Mouse (Mus musculus) neutrophil, adult 59 days (primary cell): ENCODE results near the gene Alg9. TPM values are rescaled to one million over a fixed set of nuclear protein-coding genes. Genes with fewer than 3 reads are reported as not detected.

ENCODE experiments used
- total RNA-seq, 2 experiments: library from RNA; stranded (reverse); gene quantifications; 1 replicate in 1 of 2; 2 replicates in 1 of 2; pipeline ENCODE4 v1.2.4; 2023

The Alg9 gene
- total RNA-seq, result 10 to 100 TPM; 12.7 to 14.5 TPM

DNA sequence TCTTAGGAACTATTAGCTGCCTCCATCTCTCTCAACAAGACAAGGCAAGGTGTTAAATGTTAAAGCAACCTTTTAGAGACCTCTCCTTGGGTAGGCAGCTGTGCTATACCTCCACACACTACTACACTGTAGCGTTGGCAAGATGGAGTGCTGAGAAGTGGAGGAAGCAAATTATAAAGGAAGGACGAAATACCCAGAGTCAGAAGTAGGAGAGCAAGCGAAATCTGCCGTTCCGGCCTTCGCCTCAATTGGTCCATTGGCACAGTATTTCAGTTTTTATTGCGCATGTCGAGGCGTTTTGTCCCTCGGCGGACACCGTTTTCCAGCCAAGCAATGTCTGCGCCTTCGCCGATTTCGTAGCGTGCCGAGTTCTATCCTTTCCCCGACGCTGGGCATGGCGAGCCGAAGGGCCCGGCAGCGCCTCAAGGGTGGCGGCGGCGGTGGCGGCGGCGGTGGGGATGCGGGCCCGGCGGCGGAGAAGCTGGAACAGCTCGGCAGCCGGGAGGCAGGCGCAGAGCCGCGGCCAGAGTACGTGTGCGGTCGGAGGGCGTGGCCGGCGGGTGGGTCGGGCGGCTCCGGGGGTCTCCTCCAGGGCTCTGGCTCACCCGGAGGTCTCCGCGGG, at the start of gene Alg9, which contains the start of gene 1110032A03Rik:
Gene Alg9, plus strand, starts transcription at position 29 of the 622 bp plus-strand sequence.
Gene 1110032A03Rik, minus strand, starts transcription at position 530 of the 622 bp plus-strand sequence.

DNA sequence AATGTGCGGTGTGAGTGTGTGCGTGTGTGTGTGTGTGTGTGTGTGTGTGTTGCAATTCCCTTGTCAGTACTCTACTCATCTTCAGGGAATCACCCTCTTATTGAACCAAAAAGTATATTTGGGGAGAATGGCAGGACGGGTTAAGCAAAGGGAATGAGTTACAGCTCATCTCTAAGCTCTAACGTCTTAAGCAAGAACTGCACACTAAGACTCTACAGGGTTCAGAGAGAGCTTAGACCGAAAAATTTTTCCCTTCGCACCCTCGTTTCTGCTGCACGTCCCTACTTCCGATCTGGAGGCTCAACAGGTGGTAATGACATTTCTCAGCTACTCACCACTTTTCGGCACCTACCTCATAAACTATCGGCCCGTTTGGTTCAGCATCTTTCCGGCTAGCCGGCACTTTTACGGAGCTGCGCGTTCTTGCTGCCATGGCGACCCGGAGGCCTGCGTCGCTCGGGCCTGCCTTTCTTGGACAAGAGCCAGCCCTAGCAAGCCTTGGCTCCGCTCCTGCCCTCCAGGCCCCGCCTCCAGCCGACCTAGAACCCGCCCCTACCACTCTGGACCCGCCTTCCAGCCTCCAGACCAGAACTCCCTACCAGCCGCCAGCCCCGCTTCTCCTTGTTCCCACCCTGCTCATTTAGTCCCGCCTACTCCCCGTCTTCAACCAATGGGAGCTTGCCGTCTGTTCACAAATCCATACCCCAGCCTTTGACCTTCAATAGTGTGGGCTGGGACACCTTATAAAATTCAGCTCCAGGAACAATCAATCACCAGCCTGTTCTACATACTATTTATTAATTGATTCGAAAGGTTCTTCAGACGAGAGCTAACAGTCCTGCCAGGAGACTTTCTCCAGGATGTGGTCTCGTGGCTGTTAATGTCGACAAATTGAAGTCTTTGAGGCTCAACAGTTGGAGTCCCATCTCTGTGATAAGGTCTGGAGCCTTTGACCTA, 35.6 kb upstream of the Alg9 start, which contains the start of gene Dixdc1:
Gene Dixdc1, minus strand, starts transcription at position 604 of the 957 bp plus-strand sequence.

DNA sequence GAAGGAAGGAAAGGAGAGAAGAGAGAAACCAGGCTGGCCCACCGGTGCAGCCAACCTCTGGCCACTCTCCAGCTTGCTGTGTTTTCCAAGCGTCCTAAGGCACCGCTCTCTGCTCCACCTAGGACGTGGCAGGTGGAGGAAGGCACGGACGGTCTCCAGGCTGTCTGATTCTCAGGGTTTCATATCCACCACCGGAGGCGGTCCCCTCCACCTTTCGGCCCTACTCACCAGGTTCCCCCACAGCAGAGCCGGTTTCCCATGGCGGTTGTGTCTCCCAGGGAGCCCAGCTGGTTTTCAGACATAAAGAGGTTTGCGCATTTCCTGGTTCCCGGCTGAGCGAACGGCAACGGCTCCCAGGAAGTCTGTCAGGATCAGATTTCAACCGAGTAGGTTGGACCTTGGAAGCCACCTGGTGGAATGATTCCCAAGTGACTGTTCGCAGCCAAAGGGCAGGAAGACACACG, 28.6 kb upstream of the Alg9 start, which contains the start of gene 2310030G06Rik:
Gene 2310030G06Rik, minus strand, starts transcription at position 323 of the 464 bp plus-strand sequence.

DNA sequence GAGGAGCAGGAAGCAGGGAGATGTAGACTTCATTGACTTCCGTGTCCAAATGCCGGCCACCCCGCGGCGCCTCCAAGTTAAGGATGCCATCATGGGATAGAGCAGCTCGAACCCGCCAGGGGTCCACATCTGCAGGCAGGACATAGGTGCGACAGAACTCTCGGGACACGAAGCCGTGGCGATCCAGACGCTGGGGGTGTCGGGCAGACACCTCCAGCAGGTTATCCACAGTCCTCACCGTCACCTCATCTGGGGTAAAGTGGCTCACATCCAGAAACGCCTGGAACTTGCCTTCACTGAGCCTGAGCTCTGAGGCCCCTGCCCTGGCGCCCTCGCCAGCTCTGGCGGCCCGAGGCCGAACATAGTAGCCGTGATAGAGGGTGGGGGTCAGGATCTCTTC, 23.5 kb upstream of the Alg9 start, which contains the start of gene Cryab:
Gene Cryab, plus strand, starts transcription at position 3 of the 400 bp plus-strand sequence.

DNA sequence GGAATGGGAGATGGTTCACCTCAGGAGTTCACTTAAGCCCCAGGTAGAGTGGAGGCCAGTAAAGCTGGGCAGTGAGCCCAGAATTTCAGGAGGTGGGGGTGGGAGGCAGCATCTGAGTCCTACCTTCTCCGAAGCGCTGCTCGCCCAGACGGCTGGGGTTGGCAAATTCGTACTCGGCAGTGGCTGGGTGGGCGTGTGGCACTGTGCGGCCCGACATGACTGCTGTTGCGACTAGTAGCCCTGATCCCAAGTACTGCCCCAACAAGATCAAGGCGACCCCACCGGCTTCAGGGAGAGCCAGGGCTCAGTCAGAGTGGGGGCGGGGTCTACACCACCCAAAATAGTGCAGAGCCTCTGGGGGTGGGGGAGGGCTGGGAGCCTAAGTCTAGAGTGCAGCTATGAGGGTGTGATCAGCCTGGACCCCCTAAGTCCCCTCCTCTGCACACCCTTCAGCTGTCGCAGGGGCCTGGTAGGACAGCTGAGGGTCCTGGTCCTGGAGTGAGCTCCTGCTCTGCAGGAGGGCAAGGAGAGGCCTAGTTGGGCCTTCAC, 22.7 kb upstream of the Alg9 start, which contains the start of gene Hspb2:
Gene Hspb2, minus strand, starts transcription at position 301 of the 549 bp plus-strand sequence.

DNA sequence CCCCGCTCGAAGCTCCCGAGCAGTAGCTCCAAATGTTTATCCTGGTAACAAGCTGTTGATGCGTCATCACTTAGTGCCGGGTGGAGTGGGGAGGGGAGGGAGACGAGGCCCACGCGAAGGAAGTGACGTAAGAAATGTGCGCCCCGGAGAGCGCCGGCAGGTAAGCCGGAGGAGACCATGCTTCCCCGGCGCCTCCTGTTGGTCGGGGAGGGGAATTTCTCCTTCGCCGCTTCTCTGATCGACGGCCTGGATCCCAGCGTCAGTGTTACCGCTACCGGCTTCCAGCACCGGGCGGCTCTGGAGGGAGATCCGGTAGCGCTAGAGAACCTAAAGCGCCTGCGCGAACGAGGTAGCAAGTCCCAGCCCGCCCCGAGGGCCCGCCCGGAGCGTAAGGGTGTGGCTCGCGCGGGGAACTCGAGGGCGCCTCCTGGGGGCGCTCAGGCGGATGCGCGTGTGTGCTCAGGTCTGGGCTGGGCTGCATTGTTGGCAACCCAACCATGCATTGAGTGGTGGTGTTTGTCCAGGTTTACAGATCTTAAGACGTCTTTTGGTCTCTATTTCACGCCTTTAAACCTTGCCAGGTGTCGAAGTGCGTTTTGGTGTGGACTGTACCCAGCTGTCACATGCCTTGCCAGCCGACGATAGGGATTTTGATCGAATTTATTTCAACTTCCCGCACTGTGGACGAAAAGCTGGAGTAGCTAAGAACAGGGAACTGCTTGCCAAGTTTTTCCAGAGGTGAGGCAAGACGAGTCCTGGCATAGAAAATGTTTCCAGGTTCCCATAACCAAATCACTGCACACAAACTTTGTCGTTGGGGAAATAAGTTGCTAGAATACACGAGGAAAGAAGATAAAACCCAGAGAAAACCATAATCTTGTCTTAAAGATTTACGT, 6.5 kb upstream of the Alg9 start, which contains the start of gene Fdxacb1:
Gene Fdxacb1, plus strand, starts transcription at position 130 of the 896 bp plus-strand sequence.

DNA sequence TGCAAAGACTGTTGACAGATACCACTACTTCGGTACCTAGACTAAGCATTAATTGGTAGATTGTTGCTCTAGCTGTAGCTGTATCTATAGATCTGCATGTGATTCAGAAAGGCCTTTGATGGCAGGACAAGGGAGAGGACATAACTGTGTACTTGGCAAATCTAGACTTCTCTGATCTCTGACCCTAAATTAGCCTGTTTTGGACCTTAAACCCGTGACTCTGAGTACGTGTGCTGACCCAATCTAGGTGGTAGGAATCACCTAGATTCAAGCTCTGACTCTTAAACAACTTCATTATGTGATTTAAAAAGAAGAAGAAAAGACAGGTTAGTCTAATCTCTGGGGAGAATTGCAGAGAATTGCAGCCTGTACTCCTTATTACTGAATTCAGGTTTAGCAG, 70.3 kb downstream of the Alg9 start, which contains the start of gene Ppp2r1b:
Gene Ppp2r1b, plus strand, starts transcription at position 221 of the 400 bp plus-strand sequence.

Other genes starting within 250 kb of the Alg9 start
- 10 to 100 TPM; 43.3 to 51.7 TPM for gene Pts, start 246.3 kb upstream of the Alg9 start, total RNA-seq
- 1 to 10 TPM; 5.0 to 6.4 TPM for gene Il18, start 220.2 kb upstream of the Alg9 start, total RNA-seq
- 1 to 10 TPM in 1 of 2 experiments, under 1 TPM in 1; 0.97 to 1.2 TPM for gene Bco2, start 219.8 kb upstream of the Alg9 start, total RNA-seq
- gene Tex12, start 213.7 kb upstream of the Alg9 start, total RNA-seq, result not detected
- gene Sdhd, start 171.2 kb upstream of the Alg9 start, total RNA-seq, result 10 to 100 TPM; 80.6 to 81.3 TPM
- gene Timm8b, start 171.1 kb upstream of the Alg9 start, total RNA-seq, result 10 to 100 TPM; 51.8 to 58.1 TPM
- gene Pih1d2, start 157.7 kb upstream of the Alg9 start, total RNA-seq, result under 1 TPM in 1 of 2 experiments, not detected in 1; 0.33 TPM
- gene Nkapd1, start 157.6 kb upstream of the Alg9 start, total RNA-seq, result 10 to 100 TPM; 11.6 to 15.6 TPM
- 10 to 100 TPM; 16.8 to 19.7 TPM for gene Dlat, start 115.2 kb upstream of the Alg9 start, total RNA-seq
- not detected for gene Dixdc1, start 35.5 kb upstream of the Alg9 start, total RNA-seq
- not detected for gene 2310030G06Rik, start 28.5 kb upstream of the Alg9 start, total RNA-seq
- gene Cryab, start 23.7 kb upstream of the Alg9 start, total RNA-seq, result 1 to 10 TPM; 1.4 to 2.1 TPM
- gene Hspb2, start 22.7 kb upstream of the Alg9 start, total RNA-seq, result not detected
- 1 to 10 TPM; 4.1 to 8.1 TPM for gene Fdxacb1, start 6.8 kb upstream of the Alg9 start, total RNA-seq
- gene 1110032A03Rik, start 501 bp downstream of the Alg9 start, total RNA-seq, result 1 to 10 TPM; 7.9 to 9.5 TPM
- 10 to 100 TPM; 24.1 to 27.8 TPM for gene Ppp2r1b, start 70.3 kb downstream of the Alg9 start, total RNA-seq
- gene Sik2, start 234.1 kb downstream of the Alg9 start, total RNA-seq, result 10 to 100 TPM; 40.8 to 43.8 TPM